Mouse (Mus musculus) megakaryocyte, embryonic 14.5 days (primary cell): ENCODE measurements around the gene Cry2.

ENCODE experiments used
- FLI1 ChIP-seq: IDR thresholded peaks from 2 replicates; pipeline ENCODE4 v1.6.1; 2012; ENCODE audit warnings: low read length, inconsistent platforms, mixed read lengths
- GATA1 ChIP-seq: IDR thresholded peaks from 3 replicates; pipeline ENCODE4 v1.6.1; 2012; ENCODE audit warnings: mixed read lengths, low read length, inconsistent platforms, borderline replicate concordance

- TF ChIP-seq GATA1 (no peak), FLI1 (no peak)
Observed at GRCm38 (mm10) chr2:92360186-92360823, 73.5 kb downstream of the Cry2 start.
